Mouse (Mus musculus) thymus, postnatal 25 days (tissue): ENCODE results near the gene Sez6l.

Experiments
- DNase-seq: peaks from one replicate; pipeline ENCODE4 v3.0.0; 2022

Sez6l gene

DNA sequence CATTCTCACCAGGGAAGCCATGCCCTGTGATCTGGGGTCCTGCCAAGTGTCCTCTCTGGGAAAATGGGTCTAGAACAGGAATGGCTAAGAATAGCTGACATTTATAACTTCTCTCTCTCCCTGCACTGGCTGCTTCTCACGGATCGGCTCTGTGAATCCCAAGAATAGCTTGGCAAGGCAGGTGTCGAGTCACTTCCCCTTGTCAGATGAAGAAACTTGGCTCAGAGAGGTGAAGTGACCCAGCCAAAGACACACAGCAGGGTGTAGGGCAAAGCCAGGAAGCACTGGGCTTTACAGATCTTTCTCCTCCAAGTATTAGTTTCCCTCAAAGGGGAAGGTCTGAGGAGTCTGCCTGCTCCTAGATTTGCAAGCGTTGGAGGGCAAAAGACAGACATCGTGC lies 44.1 kb downstream of the Sez6l start:
- no peak for DNase-seq

DNA sequence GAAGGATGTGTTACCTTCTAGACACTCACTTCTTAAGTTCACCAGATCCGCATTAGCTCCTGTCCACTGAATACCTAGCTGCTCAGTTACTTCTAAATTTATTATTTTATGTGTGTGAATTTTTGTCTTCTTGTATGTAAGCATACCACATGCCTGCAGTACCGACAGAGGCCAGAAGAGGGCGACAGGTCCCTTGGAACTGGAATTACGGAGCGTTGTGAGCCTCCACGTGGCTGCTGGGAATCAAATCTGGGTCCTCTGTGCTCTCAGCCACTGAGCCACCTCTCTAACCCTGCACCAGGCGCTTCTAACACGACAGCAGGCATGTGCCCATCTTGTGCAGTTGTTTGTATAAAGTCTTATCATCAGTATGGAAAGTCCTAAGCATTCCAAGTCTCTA lies 44.8 kb downstream of the Sez6l start:
- no peak for DNase-seq

DNA sequence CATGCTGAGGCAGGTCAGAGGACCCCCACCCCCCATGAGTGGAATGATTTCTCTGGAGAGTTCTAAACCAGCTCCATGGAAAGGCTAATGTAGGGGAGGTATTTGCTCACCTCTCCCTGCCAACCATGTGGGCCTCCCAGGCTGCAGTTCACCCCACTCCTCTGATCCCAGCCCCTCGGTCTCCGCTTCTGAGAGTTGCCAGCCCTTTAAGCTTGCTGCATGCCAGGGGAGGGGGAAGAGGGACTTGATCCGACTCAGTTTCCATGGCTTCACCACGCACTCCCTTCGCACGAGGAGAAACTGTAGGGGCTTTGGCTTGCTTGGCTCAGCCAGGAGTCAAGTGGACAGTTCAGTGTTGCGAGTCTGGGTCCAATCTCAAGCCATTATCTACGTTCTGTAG lies 45.9 kb downstream of the Sez6l start:
- DNase-seq, result no peak

DNA sequence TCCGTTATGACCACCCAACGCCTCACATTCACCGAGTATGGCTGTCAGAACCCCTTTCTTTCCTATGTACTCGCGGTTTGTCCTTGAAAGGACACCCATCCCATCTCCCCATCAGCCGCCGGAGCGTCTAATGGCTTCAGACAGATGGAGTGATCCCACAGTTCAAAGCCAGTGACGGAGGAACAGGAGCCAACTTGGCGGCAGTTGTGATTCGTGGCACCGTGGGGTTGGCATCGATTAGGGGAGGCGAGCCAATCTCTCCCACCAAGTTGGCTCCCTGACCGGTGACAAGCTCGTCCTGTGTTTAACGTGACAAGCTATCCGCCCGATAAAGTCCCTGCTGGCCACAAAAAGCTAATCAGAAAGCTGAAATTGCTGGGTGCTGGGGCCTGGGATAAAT lies 50.0 kb downstream of the Sez6l start:
- no peak for DNase-seq

DNA sequence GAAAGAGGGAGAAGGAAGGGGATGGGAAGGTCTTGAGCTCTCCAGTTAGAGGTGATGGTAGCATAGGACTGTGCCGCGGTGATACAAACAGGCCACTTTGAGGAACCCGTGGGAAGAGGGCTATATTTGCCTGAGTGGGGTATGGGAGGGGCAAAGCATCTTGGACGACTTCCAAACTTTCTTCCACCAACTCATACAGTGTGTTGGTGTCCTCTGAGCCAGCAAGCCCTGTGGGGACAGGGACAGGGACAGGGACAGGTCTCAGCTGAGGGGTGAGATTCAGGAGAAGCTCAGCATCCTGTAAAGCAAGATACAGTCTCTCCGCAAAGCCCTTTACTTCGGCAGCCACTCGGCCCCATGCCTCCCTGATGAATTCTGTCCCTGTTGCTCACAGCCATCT lies 50.5 kb downstream of the Sez6l start:
- DNase-seq, result no peak

DNA sequence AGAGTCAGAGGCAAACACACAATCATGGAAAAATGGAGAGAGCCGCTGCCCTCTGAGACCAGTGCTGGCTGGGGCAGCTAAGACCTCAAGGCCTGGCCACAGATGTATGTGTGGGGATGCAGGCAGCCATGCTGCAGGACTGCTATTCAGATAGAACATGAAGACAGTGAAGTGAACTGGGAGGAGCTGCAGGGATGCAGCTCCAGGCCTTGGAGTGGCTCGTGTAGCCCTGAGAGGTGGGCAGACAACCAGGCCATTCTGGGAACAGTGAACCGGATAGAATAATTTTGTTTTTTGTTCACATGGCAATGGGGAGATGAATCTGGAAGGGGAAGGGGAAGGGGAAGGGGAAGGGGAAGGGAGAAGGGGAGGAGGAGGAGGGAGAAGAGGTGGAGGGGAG lies 51.0 kb downstream of the Sez6l start:
- DNase-seq, result no peak

DNA sequence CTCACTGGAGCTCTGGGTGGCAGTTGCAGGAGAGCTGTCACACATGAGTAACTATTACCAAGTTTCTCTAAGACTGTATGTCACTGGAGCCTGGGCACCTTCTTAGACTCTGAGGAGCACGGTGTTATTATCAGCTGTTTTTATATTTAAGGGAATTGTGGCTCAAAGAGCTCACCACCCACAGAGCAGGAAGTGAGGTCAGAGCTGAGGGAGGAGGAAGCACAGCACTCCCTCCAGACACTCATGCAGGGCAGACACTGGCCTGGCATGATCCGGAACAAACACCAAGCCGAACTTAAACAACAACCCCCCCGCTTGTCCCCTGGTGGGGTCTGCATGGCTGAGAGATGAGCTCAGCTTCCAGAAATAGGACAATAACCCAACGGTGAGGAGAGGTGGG lies 51.7 kb downstream of the Sez6l start:
- no peak for DNase-seq

DNA sequence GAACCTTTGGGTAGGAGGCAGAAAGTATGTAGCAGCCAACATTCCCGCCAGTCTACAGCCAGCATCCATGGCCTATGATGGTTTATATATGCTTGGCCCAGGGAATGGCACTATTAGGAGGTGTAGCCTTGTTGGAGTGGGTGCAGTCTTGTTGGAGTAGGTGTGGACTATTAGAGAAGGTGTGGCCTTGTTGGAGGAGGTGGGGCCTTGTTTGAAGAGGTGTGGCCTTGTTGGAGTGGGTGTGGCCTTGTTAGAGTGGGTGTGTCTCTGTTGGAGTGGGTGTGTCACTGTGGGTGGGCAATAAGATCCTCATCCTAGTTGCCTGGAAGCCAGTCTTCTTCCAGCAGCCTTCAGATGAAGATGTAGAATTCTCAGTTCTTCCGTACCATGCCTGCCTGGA lies 53.2 kb downstream of the Sez6l start:
- DNase-seq, result no peak

DNA sequence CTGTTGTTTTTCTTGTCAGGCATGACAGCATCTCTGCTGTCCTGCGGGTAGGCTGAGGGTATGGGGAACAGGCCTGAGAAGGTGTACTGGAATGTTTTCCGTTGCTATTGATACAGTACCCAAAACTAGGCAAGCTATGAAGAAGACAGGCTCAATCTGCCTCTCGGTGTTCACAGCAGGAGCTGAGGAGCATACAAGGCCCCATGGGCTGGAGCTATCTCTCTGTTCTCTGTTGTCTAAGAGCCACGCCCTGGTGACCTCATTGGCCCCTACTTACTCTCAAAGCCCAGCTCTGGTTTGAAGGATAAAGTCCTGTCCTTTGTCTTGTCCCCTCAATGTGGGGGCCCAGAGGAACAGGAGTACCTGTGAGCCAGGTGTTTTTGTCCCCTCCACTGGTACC lies 53.7 kb downstream of the Sez6l start:
- DNase-seq, result no peak

DNA sequence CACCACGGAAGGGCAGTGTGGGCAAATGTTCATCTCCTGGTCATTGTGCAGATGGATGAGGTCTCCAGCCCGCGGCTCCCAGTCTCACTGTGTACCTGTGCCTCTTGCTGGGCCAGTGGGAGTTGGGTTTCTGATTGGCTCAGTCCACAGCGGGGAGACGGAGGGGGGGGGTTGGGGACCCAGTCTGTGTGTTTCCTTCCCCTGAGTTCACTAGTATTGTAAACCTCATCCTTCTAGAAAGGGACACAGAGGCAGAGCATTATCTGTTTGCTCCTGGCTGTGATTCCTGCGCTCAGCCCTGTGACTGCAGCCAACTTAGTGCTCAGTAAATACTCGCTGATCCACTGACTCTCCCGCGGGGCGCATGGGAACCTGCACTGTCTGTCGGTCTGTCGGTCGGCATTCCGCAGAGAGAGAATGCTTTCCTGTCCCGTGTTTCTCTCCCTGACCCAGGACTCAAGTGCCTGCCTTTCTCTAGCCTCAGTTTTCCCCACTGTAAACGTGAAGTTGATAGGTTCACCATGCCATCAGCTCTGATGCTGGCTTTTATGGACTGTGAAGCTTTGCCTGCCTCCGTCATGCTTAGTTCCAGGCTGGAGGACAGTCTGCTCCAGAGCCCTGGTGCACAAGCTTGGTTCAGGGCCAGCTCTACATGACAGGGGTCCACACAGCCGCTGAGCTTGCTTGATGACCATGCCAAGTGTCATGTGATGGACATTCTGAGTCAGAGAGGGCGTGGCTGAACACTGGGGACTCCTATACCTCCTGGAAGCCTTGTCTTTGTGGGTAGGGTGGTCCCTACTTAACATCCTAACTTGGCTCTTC lies 55.1 kb downstream of the Sez6l start:
- DNase-seq, result no peak

DNA sequence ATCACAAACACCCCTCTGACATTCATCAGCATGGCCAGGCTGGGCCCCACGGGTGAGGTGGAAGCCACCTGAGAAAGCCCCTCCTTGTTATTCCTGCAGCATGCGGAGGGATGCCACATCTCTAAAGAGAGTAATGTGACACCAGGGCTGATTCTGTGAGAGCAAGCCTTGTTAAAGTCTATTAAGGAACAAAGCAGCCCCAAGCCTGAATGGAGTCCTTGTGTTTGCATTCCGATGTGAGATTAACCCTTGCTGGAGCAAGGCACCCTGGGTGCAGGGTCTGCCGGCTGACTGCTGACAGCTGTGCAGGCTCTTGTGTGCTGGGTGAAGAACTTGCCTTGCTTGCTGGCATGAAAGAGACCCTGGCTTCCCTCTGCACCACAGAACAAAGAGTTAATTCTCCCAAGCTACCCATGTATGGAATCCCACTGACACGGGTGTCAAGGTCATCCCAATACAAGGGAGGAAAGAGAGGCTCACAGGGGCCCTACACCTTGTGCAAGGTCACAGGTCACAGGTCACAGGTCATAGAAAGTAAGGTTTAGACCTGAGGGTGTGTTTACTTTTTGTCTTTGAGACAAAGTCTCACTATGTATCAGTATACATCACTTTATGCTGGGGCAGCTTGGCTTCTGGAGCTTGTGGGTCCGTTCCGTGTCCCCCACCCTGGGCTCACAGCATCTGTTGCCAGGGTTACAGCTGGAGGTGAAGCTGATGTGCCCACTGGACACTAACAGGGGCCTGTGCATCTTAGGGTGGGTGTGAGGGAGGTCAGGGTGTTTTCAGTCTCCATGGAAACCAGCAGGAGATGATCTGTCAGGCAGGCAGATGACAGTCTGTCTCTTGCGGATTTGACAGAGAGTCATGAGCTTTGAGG lies 55.9 kb downstream of the Sez6l start:
- DNase-seq, result no peak

DNA sequence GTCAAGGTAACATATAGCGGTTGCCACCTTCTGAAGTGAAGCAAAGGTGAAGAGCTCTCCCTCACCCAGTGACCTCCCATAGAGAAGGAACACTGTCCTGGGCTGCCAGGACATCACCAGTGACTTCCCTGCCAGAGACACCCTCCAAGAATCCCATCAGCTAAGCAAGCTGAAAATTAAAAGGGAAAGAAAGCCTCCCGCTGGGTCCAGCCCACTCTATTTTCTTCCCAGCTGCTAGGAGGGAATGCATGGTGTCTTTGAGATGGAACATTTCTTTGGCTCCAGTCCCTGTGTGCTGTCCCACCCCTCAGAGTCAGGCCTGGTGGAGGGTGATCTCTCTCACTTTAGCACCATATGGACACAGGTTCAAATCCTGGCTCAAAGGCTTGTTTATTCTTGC lies 58.2 kb downstream of the Sez6l start:
- no peak for DNase-seq

DNA sequence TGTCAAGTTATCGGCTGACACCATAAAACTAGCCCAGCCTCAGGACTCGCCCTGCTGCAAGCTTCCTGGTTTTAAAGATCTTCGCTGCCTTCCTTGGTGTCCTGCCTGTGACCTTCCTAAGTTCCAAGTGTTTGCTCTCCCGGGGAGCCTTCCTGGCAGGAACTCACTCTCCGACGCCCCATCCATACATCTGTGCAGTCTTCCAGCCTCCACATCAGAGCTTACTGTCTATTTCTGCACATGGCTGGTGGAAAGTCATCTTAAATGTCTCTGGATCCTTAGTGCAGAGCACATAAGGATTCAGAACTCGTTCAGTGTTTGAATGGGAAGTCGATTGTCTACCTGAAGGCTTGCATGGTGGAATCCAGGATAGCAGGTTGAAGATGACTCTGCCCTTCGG lies 59.5 kb downstream of the Sez6l start:
- DNase-seq, result no peak

DNA sequence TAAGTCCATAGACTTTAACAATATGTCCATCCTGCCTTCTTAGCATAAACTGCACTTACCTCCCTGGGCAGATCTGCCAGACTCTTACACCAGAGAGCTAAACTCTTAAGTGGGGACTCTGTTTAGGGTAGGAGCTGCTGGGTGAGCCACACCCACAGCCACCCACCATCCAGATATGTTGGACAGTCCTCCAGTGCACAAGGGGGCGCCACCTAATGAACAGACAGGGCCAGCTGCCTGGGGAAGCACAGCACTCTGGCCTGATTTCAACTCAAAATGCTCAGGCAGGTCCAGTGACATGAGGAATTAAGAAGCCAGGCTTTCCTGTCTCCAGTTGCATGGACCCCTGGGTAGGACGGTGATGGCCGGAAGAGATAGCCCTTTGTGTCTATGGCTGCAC lies 60.5 kb downstream of the Sez6l start:
- DNase-seq, result peak; percentile 6

DNA sequence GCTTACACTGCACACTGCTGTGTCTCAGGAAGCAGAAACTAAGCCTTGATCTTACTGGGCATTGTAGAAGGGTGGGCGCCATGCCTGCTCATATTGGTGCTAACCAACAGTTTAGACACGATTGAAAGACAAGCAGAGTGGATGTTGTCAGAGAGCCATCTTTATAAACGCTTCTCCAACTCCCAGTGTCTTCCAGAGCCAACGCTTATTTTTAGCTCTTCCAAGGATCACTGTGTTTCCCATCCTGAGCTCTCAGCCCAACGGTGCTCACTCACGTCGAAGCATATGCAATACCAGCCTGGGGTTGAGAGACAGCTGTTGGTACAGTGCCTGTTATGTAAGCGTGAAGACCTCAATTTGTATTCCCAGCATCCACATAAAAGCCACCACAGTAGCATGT lies 66.6 kb downstream of the Sez6l start:
- DNase-seq, result no peak

DNA sequence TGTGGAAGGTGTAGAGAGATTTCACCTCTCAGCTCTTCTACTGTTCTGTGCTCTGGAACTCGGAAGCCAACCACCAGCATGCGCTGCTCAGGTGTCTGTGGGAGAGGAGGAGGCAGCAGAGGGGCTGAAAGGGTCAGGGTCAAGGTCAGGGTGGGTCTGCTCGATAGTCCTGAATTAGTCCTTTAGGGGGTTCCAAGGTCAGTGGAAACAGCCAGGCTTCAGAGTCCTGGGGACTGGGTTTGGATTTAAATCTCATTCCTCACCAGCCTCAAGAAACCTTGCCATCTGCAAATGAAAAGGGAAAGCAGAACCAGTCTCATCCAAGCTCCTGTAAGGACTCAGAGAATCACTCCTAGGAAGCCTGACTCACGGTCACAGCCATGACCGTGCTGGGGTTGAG lies 67.1 kb downstream of the Sez6l start:
- no peak for DNase-seq

DNA sequence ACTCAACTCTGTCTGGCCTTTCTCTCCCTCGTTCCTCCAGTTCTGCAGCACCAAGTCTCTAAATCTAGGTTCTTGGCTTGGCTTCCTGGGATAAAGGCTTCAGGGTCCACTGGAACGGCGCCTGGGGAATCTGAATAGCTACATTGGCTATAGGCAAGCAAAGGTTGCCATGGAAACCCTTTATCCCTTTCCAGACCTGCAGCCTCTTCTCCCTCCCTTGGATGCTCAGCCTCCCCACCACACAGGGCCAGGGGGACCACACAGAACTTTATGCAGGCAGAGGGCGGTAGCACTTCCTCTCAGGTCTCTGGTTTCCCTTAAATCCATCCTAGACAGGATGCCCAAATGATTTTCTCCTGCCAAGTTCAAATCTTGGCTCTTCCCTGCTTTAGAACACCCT lies 71.4 kb downstream of the Sez6l start:
- DNase-seq, result no peak

DNA sequence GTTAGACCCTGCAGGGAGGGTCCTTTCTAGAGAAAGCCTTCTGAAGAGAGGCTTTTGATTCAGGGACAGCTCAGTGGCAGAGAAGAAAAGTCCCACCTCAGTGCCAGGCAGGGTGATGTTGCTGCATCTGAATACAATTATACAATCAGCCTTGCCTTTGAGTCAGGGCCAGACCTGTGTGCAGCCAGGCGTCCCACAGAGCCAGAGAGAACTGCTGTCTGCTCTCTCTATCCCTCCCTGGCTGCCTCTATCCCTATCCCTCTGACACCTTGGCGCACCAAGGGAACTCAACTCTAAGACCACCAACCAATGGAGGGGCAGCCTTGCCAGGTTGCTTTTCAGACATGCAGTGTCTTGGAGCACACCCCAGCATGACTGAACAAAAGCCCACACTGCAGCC lies 75.6 kb downstream of the Sez6l start:
- no peak for DNase-seq

DNA sequence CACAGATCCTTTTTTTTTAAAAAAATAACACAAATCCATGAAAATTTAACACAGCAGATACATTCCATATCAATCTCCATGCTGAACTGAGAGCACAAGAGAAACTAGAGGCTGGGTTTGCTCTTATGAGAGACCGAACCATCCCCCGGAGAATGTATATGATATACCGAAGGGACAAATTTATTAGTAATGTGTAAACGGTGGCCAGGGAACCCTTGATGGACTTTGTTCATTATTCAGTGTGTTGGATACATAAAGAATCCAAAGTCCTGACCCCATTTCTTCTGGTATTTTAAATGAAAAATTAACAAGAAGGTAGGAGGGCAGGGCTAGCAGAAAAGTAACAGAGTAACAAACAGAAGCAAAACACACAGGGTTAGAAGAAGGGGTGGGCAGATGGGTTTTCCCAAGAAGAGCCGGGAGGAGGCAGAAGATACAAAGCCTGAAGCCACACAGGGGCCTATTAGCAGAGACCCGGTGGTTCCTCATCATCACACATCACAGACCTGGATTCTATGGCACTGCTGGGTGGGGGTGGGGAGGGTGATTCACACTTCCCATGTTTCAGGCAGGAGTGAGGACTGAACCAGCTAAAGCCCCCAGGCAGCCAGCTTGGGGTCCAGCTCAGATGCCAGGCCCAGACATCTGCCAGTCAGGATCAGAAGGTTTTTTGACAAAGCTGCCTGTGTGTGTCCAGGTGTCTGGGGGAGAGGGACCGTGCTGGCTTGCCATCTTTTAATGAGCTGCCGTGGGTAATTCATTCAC lies 76.9 kb downstream of the Sez6l start:
- DNase-seq, result no peak

DNA sequence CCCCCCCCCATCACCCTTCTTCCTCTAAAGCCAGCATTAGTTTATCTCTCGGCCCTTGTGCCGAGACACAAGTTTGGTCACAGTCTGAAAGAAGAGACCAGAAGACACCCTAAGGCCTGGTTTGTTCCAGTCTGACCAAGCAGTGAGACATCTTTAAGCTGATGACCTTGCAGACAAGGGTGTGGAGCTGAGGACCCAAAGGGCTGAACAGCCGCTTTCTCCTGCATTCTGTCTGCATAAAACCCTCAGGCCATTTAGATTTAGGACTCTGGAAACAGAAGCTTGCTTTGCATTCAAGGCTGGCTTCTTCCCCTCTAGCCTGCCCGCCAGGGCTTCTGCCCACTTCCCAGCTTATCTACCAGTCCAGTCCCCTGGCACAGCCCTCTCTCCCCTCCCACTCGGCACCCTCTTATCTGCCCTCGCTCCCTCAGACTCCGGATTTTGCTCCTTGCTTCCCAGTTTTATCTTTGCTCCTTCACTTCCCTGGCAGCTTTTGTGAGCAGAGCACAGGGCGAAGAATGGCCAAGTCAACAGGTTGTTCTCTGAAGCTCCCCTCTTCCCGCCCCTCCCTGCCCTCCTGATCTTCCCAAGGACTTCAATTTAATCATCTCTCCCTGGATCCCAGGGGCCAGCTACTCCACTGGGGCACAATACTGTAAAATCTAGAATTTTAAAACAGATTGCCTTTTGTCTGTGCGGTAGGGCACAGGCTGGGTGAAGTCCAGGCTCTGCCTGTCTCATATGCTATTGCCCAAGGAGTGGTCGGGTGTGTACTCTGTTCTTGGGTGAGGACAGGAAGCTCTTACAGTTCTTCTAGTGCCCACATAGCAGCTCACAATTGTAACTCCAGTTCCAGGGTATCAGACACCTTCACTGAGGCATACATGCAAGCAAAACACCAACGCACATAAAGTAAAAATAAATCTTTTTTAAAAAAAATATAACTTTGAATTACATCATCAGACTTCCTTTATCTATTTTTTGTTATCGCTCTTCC lies 77.8 kb downstream of the Sez6l start:
- DNase-seq, result no peak

DNA sequence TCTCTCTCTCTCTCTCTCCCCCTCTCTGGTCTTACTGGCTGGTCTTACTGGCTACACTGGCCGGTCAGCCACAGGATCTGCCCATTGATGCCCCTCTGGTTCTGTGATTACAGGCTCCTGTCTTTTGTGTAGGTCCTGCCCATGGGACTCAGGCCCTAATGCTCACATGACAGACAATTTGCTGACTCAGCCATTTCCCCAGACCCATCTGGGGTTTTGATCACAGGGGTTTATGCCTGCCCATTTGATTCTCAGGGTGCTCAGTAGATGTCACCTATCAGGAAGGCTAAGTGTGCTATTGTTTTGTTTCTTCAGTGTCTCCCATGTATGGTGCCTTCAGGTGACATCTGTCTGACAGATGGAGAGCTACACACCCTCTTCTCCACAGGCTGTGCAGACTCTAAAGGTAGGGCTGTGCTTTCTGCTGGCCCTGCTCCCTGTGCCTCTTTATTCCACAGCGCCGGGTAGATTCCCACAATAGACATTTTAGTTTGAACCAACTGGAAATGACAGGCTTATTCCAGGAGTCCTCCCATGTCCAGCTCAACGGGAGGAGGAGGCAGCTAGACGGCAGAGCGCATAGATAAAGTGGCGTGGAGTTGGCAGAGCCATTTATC lies 80.1 kb downstream of the Sez6l start:
- DNase-seq, result no peak

DNA sequence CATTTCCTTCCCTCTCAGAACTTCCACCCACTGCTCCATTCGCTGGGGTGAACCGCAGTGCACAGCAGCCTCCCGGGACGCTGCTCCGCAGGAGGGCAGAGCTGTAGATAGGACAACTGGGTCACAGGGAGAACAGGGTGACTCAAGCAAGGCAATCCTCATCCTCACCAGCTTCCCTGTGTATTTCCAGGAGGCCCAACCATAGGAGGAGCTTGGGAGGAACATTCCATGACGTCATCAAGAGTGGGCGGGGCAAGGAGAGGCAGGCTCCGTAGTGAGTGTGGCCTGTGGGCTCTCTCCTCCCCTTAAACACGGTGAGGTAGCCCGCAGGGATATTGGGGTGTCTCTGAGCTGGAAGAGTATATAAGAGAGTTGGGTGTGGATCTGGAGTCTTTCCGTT lies 83.5 kb downstream of the Sez6l start:
- DNase-seq, result no peak
